Mouse (Mus musculus) megakaryocyte, embryonic 14.5 days (primary cell): ENCODE measurements around the gene Krt10. TPM values are rescaled to one million over a fixed set of nuclear protein-coding genes. Genes with fewer than 3 reads are reported as not detected.
A peak's percentile ranks its signal among the peaks of the same experiment; 100 is the strongest.

Source experiments
- H3K27me3 ChIP-seq: replicated peaks from 2 replicates; pipeline ENCODE3; 2012; ENCODE audit warnings: inconsistent platforms
- H3K36me3 ChIP-seq: replicated peaks from 2 replicates; pipeline ENCODE3; 2012; ENCODE audit warnings: low read length, inconsistent platforms, mixed read lengths
- H3K4me1 ChIP-seq: 2 replicates; pipeline ENCODE4 v1.6.1; 2012; ENCODE audit warnings: inconsistent platforms
- H3K4me3 ChIP-seq: replicated peaks from 2 replicates; pipeline ENCODE3; 2012; ENCODE audit warnings: moderate library complexity, mild to moderate bottlenecking, inconsistent platforms
- H3K9me3 ChIP-seq: 2 replicates; pipeline ENCODE4 v1.6.1; 2012; ENCODE audit warnings: inconsistent platforms
- FLI1 ChIP-seq: IDR thresholded peaks from 2 replicates; pipeline ENCODE4 v1.6.1; 2012; ENCODE audit warnings: low read length, inconsistent platforms, mixed read lengths
- GATA1 ChIP-seq: IDR thresholded peaks from 3 replicates; pipeline ENCODE4 v1.6.1; 2012; ENCODE audit warnings: mixed read lengths, low read length, inconsistent platforms, borderline replicate concordance
- polyA plus RNA-seq: library from polyadenylated mRNA; stranded (reverse); fragments of >175 nt; gene quantifications from 2 replicates; pipeline ENCODE4 v1.2.3, GENCODE M21; 2012; ENCODE audit warnings: low replicate concordance; ENCODE audit not compliant: insufficient read depth

The Krt10 gene
- polyA plus RNA-seq, 1 experiment: 6.6 TPM

GRCm38 (mm10) chr11:99385813-99386721, 3.1 kb downstream of the Krt10 start:
- peaks cover 10% of the 10 kb centered on the region for H3K9me3 ChIP-seq
- peak overlapping the region; percentile 91 for H3K4me3 ChIP-seq
- TF ChIP-seq FLI1: no peak; the same call in 1 of the 2 replicates
- TF ChIP-seq GATA1: no peak
- H3K27me3 ChIP-seq: peaks cover 19% of the 10 kb centered on the region
- no peaks in the 10 kb centered on the region for H3K36me3 ChIP-seq
- H3K4me1 ChIP-seq: peaks cover 7% of the 10 kb centered on the region; the same call in 1 of the 2 replicates

GRCm38 (mm10) chr11:99379568-99379967, 9.6 kb downstream of the Krt10 start:
- peaks cover 18% of the 10 kb centered on the region for H3K27me3 ChIP-seq
- peaks cover 5% of the 10 kb centered on the region; the same call in 1 of the 2 replicates for H3K9me3 ChIP-seq
- no peaks in the 10 kb centered on the region for H3K36me3 ChIP-seq
- no peak overlapping the region for H3K4me3 ChIP-seq
- no peaks in the 10 kb centered on the region for H3K4me1 ChIP-seq
- TF ChIP-seq FLI1 (no peak), GATA1 (no peak)

- Histone ChIP-seq H3K4me3 (no peak within 1 kb of the TSS), H3K4me1 (no peaks in the 10 kb centered on the region), H3K27me3 (peaks cover 2% of the 10 kb centered on the region), H3K9me3 (peaks cover 4% of the 10 kb centered on the region; the same call in 1 of the 2 replicates), H3K36me3 (no peaks in the 10 kb centered on the region)
- TF ChIP-seq FLI1: no peak
- TF ChIP-seq GATA1: no peak
Observed at GRCm38 (mm10) chr11:99374803-99375202, 14.4 kb downstream of the Krt10 start, which contains the start of gene Krt28. TSS of gene Krt28 (minus strand) at chr11:99374903.

- H3K4me3 ChIP-seq: no peak overlapping the region
- no peaks in the 10 kb centered on the region for H3K36me3 ChIP-seq
- no peaks in the 10 kb centered on the region for H3K4me1 ChIP-seq
- H3K9me3 ChIP-seq: peaks cover 4% of the 10 kb centered on the region; the same call in 1 of the 2 replicates
- TF ChIP-seq GATA1 (no peak), FLI1 (no peak)
- H3K27me3 ChIP-seq: peaks cover 3% of the 10 kb centered on the region
Observed at GRCm38 (mm10) chr11:99369853-99370451, 19.2 kb downstream of the Krt10 start.

- H3K4me1 ChIP-seq: no peaks in the 10 kb centered on the region
- peaks cover 3% of the 10 kb centered on the region for H3K27me3 ChIP-seq
- no peaks in the 10 kb centered on the region for H3K36me3 ChIP-seq
- H3K9me3 ChIP-seq: peaks cover 4% of the 10 kb centered on the region; the same call in 1 of the 2 replicates
- H3K4me3 ChIP-seq: no peak overlapping the region
- no peak for TF ChIP-seq FLI1
- TF ChIP-seq GATA1: no peak
Observed at GRCm38 (mm10) chr11:99369229-99369628, 19.9 kb downstream of the Krt10 start.

- H3K4me3 ChIP-seq: no peak overlapping the region
- no peaks in the 10 kb centered on the region for H3K36me3 ChIP-seq
- H3K4me1 ChIP-seq: no peaks in the 10 kb centered on the region
- peaks cover 5% of the 10 kb centered on the region for H3K27me3 ChIP-seq
- TF ChIP-seq FLI1 (no peak), GATA1 (no peak)
- peaks cover 4% of the 10 kb centered on the region; the same call in 1 of the 2 replicates for H3K9me3 ChIP-seq
Observed at GRCm38 (mm10) chr11:99366791-99367190, 22.4 kb downstream of the Krt10 start.

GRCm38 (mm10) chr11:99364412-99364811, 24.8 kb downstream of the Krt10 start:
- H3K9me3 ChIP-seq: no peaks in the 10 kb centered on the region
- no peaks in the 10 kb centered on the region for H3K4me1 ChIP-seq
- no peak overlapping the region for H3K4me3 ChIP-seq
- TF ChIP-seq FLI1: no peak
- no peak for TF ChIP-seq GATA1
- H3K27me3 ChIP-seq: peaks cover 6% of the 10 kb centered on the region
- no peaks in the 10 kb centered on the region for H3K36me3 ChIP-seq

- TF ChIP-seq GATA1 (no peak), FLI1 (no peak)
- Histone ChIP-seq H3K27me3 (peaks cover 2% of the 10 kb centered on the region), H3K9me3 (peaks cover 5% of the 10 kb centered on the region; the same call in 1 of the 2 replicates), H3K36me3 (no peaks in the 10 kb centered on the region), H3K4me3 (no peak overlapping the region), H3K4me1 (no peaks in the 10 kb centered on the region)
Observed at GRCm38 (mm10) chr11:99361423-99361822, 27.7 kb downstream of the Krt10 start.

GRCm38 (mm10) chr11:99351004-99351403, 38.2 kb downstream of the Krt10 start, which contains the start of gene Krt27:
TSS of gene Krt27 (minus strand) at chr11:99351104.
- Histone ChIP-seq H3K4me1 (no peaks in the 10 kb centered on the region), H3K27me3 (peaks cover 7% of the 10 kb centered on the region), H3K4me3 (no peak within 1 kb of the TSS), H3K36me3 (no peaks in the 10 kb centered on the region), H3K9me3 (no peaks in the 10 kb centered on the region)
- TF ChIP-seq GATA1 (no peak), FLI1 (no peak)
